Mouse (Mus musculus) midbrain, embryonic 11.5 days (tissue): ENCODE data around the gene Anxa8. TPM values are rescaled to one million over a fixed set of nuclear protein-coding genes. Genes with fewer than 3 reads are reported as not detected.

Experiments
- ATAC-seq: fragments of 200-750 bp; cut with Nextera tagmentation; 2 replicates; pipeline ENCODE4 v1.8.0; 2017; ENCODE audit warnings: moderate TSS enrichment, moderate library complexity; ENCODE audit not compliant: low FRiP score
- DNase-seq: peaks from one replicate; pipeline ENCODE4 v3.0.0; 2015; ENCODE audit warnings: low spot score; ENCODE audit errors: missing footprints
- H3K27ac ChIP-seq: fragments of 300-500 bp; sonication (generic); 2 replicates; pipeline ENCODE4 v1.5.1; 2014; ENCODE audit warnings: low read depth, low read length
- H3K27me3 ChIP-seq: fragments of 300-500 bp; sonication (generic); 2 replicates; pipeline ENCODE4 v1.6.1; 2014; ENCODE audit warnings: mild to moderate bottlenecking, low read length, moderate library complexity, mixed read lengths; ENCODE audit not compliant: control insufficient read depth, insufficient read depth
- H3K36me3 ChIP-seq: fragments of 300-500 bp; sonication (generic); 2 replicates; pipeline ENCODE4 v1.6.1; 2014; ENCODE audit warnings: mild to moderate bottlenecking, low read length, moderate library complexity, mixed read lengths; ENCODE audit not compliant: control insufficient read depth, insufficient read depth
- H3K4me1 ChIP-seq: fragments of 300-500 bp; sonication (generic); 2 replicates; pipeline ENCODE4 v1.6.1; 2014; ENCODE audit warnings: low read length; ENCODE audit not compliant: control insufficient read depth, insufficient read depth
- H3K4me2 ChIP-seq: fragments of 300-500 bp; sonication (generic); 2 replicates; pipeline ENCODE4 v1.6.1; 2014; ENCODE audit warnings: mild to moderate bottlenecking, moderate library complexity
- H3K4me3 ChIP-seq: fragments of 300-500 bp; sonication (generic); 2 replicates; pipeline ENCODE4 v1.5.1; 2014; ENCODE audit warnings: low read depth, low read length
- H3K9ac ChIP-seq: fragments of 300-500 bp; sonication (generic); 2 replicates; pipeline ENCODE4 v1.6.1; 2014; ENCODE audit warnings: low read length
- H3K9me3 ChIP-seq: fragments of 300-500 bp; sonication (generic); 2 replicates; pipeline ENCODE4 v1.6.1; 2016; ENCODE audit warnings: low read length; ENCODE audit not compliant: control insufficient read depth
- WGBS: fragments of 180-500 bp; shearing (Covaris S2); extraction: QIAGEN DNeasy Blood & Tissue Kit; methylation state at CpG from one replicate; pipeline ENCODE4 v1.1.7; 2014; 5-methylcytosine and 5-hydroxymethylcytosine counted together
- polyA plus RNA-seq: library from polyadenylated mRNA; unstranded; fragments of >200 nt; fragmentation: Nextera tagmentation; extraction: Ambion mirVana; gene quantifications from 2 replicates; pipeline ENCODE4 v1.2.1, GENCODE M21; 2014

Anxa8 gene
- polyA plus RNA-seq, 1 experiment from 2014 or later = 0.81 TPM

GRCm38 (mm10) chr14:34080321-34080997 lies 5.3 kb upstream of the Anxa8 start:
- 11% methylated on average over 11 of the region's 11 CpGs for WGBS

DNA sequence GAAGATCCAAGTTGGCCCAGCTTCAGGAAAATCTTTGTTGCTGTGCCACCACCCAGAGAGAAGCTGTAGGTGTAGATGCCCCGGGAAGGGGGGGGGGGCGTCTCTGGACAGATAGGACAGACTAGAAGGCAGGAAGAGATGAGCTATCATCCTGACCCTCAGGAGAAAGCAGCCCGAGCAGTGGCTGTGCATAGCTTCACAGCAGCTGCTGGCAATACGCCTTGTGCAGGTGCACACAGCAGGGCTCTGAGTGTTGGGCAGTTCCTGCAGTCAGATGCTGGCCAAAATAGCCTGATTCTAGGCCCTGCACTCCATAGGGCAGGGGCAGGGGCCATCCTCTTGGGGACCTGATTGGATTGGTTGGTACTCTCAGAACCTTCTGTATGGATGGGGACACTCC lies 1.0 kb downstream of the Anxa8 start:
- H3K27ac ChIP-seq = no peak overlapping the region
- ATAC-seq = no peak
- 67% methylated on average over 4 of the region's 4 CpGs for WGBS

More at GRCm38 (mm10) chr14:34080321-34080997, 5.3 kb upstream of the Anxa8 start:
- H3K27me3 ChIP-seq = no peaks in the 10 kb centered on the region
- H3K4me1 ChIP-seq = no peaks in the 10 kb centered on the region
- no peak overlapping the region for H3K9ac ChIP-seq
- no peaks in the 10 kb centered on the region for H3K9me3 ChIP-seq
- no peaks in the 10 kb centered on the region for H3K36me3 ChIP-seq
- H3K4me2 ChIP-seq = no peak overlapping the region
- H3K27ac ChIP-seq = no peak overlapping the region
- ATAC-seq = peak; percentile 81
- DNase-seq = peak; percentile 96
- H3K4me3 ChIP-seq = no peak overlapping the region

DNA sequence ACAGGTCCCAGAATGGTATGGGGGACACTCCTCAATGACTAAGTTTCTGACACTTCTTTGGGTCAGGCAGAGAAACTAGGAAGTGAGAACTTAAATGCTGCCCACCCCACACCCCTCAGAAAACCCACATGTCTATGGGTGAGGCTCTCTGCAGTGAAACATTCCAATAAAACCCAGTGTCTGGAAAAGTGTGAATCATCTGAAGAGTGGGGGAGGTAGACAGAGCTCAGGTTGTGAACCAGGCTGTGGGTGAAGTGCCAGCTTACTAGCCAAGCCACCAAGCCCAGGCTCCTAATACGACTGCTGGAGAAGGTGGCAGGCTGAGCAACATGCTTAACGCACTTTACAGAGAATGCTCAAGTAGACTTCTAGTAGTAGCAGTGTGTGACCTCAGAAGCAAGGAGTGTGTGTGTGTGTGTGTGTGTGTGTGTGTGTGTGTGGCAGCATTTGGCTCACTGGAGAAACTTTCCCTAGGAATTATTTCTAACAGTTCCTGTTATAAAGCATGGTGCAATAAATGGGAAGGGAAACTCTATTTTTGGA lies 2.1 kb downstream of the Anxa8 start:
- Histone ChIP-seq H3K4me1 (no peaks in the 10 kb centered on the region), H3K4me3 (no peak overlapping the region), H3K9me3 (no peaks in the 10 kb centered on the region), H3K9ac (no peak overlapping the region), H3K36me3 (no peaks in the 10 kb centered on the region), H3K27ac (no peak overlapping the region), H3K4me2 (no peak overlapping the region), H3K27me3 (no peaks in the 10 kb centered on the region)
- DNase-seq (no peak), ATAC-seq (no peak)
- 84% methylated on average over 2 of the region's 2 CpGs for WGBS

More for the DNA sequence above, 1.0 kb downstream of the Anxa8 start:
- Histone ChIP-seq H3K36me3 (no peaks in the 10 kb centered on the region), H3K4me1 (no peaks in the 10 kb centered on the region), H3K4me2 (no peak overlapping the region), H3K9ac (no peak overlapping the region), H3K9me3 (no peaks in the 10 kb centered on the region), H3K27me3 (no peaks in the 10 kb centered on the region), H3K4me3 (no peak overlapping the region)
- no peak for DNase-seq

DNA sequence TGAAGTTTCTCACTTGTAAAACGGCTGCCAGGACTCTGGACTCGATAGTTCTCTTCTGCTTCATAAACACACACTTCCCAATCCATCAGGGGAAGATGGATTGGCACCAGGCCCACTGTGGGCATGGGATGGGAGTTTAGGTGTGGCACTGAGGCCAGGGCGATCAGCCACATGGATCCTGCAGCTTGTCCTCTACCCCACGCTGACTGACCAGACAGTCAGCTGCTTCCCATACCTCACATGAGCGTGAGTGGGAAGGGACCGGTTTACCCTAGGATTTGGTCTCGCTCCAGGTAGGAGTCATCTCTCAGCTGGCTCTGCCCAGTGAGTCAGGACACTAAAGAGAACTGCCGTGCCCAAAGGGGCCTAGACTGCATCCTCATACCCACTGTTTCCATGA lies 4.0 kb downstream of the Anxa8 start:
- H3K9me3 ChIP-seq = no peaks in the 10 kb centered on the region
- no peaks in the 10 kb centered on the region for H3K4me1 ChIP-seq
- H3K27ac ChIP-seq = no peak overlapping the region
- no peak overlapping the region for H3K9ac ChIP-seq
- WGBS = 90% methylated on average over 8 of the region's 8 CpGs
- no peak overlapping the region for H3K4me3 ChIP-seq
- no peaks in the 10 kb centered on the region for H3K27me3 ChIP-seq
- H3K36me3 ChIP-seq = no peaks in the 10 kb centered on the region
- H3K4me2 ChIP-seq = no peak overlapping the region
- DNase-seq = no peak
- no peak for ATAC-seq

GRCm38 (mm10) chr14:34091475-34091874 lies 5.7 kb downstream of the Anxa8 start:
- Histone ChIP-seq H3K27me3 (no peaks in the 10 kb centered on the region), H3K36me3 (no peaks in the 10 kb centered on the region), H3K4me1 (no peaks in the 10 kb centered on the region), H3K4me2 (no peak overlapping the region), H3K27ac (no peak overlapping the region), H3K9ac (no peak overlapping the region), H3K9me3 (no peaks in the 10 kb centered on the region), H3K4me3 (no peak overlapping the region)
- ATAC-seq (no peak), DNase-seq (no peak)
- 86% methylated on average over 5 of the region's 5 CpGs for WGBS

DNA sequence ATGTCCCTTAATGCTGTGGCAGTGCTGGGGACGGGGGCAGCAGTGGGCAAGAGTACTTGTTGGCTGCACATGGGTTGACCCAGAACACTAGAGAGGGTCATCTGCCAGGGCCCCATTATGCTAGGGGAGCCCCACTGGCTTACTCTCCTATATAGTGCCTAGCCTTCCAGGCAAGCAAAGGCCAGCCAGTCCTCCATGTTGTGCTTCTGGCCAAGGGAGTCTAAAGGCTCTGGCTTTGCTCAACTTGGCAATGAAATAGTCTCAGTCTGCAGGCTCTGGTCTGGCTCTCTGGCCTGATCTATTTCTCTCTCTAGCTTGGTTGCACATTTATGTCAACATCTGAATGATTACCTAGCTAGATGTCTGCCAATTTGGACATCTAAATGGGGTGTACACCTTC lies 7.1 kb downstream of the Anxa8 start:
- H3K4me2 ChIP-seq = no peak overlapping the region
- DNase-seq = no peak
- no peaks in the 10 kb centered on the region for H3K9me3 ChIP-seq
- H3K27me3 ChIP-seq = no peaks in the 10 kb centered on the region
- no peak overlapping the region for H3K9ac ChIP-seq
- H3K4me1 ChIP-seq = no peaks in the 10 kb centered on the region
- no peaks in the 10 kb centered on the region for H3K36me3 ChIP-seq
- no peak overlapping the region for H3K4me3 ChIP-seq
- no peak for ATAC-seq
- 79% methylated on average over 1 of the region's 1 CpGs for WGBS
- H3K27ac ChIP-seq = no peak overlapping the region

- no peak overlapping the region for H3K27ac ChIP-seq
- H3K27me3 ChIP-seq = no peaks in the 10 kb centered on the region
- WGBS = 83% methylated on average over 5 of the region's 5 CpGs
- no peaks in the 10 kb centered on the region for H3K4me1 ChIP-seq
- no peaks in the 10 kb centered on the region for H3K36me3 ChIP-seq
- no peak overlapping the region for H3K4me2 ChIP-seq
- ATAC-seq (no peak), DNase-seq (no peak)
- no peaks in the 10 kb centered on the region for H3K9me3 ChIP-seq
- no peak overlapping the region for H3K9ac ChIP-seq
- no peak overlapping the region for H3K4me3 ChIP-seq
Measured at GRCm38 (mm10) chr14:34096161-34096560, 10.4 kb downstream of the Anxa8 start.

GRCm38 (mm10) chr14:34102601-34103000 lies 16.8 kb downstream of the Anxa8 start, which contains the start of gene A630023A22Rik:
Gene A630023A22Rik (minus strand): TSS chr14:34102754.
- 84% methylated on average over 5 of the region's 5 CpGs for WGBS
- no peak for DNase-seq
- H3K4me3 ChIP-seq = no peak within 1 kb of the TSS
- H3K27ac ChIP-seq = no peak within 1 kb of the TSS
- H3K36me3 ChIP-seq = no peaks in the 10 kb centered on the region
- no peak for ATAC-seq
- H3K27me3 ChIP-seq = no peaks in the 10 kb centered on the region
- H3K9me3 ChIP-seq = no peaks in the 10 kb centered on the region
- no peak within 1 kb of the TSS for H3K4me2 ChIP-seq
- no peak within 1 kb of the TSS for H3K9ac ChIP-seq
- no peaks in the 10 kb centered on the region for H3K4me1 ChIP-seq

GRCm38 (mm10) chr14:34103855-34104254 lies 18.1 kb downstream of the Anxa8 start:
- ATAC-seq = no peak
- Histone ChIP-seq H3K4me2 (no peak overlapping the region), H3K4me3 (no peak overlapping the region), H3K9ac (no peak overlapping the region), H3K27me3 (no peaks in the 10 kb centered on the region), H3K4me1 (no peaks in the 10 kb centered on the region), H3K36me3 (no peaks in the 10 kb centered on the region), H3K27ac (no peak overlapping the region), H3K9me3 (no peaks in the 10 kb centered on the region)
- DNase-seq = no peak
- WGBS = 77% methylated on average over 3 of the region's 3 CpGs
